Mouse (Mus musculus) cerebellum, postnatal 36 days (tissue): Measurements from ENCODE around the gene Col7a1.

Source experiments
- DNase-seq, 2 experiments: peaks; one replicate each; pipeline ENCODE4 v3.0.0; 2021 to 2022; ENCODE audit warnings: mixed read lengths in 2 of 2

The Col7a1 gene

DNA sequence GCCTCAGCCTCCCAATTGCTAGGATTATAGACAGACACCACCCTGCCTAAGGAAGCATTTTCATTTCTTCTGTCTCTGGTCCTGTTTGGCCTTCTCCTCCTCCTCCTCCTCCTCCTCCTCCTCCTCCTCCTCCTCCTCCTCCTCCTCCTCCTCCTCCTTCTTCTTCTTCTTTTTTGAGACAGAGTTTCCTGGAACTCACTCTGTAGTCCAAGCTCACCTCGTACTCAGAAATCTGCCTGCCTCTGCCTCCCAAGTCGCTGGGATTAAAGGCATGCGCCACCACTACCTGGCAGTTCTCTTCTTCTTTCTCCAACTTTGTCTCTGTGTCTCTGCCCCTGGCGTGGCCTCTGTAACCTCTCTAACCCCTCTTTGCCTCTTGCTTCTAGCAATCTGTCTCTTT, 32.3 kb downstream of the Col7a1 start, which contains the start of gene Ucn2:
TSS of gene Ucn2 (plus strand) at position 301 of the 400 bp plus-strand sequence.
- no peak for DNase-seq

- DNase-seq, result no peak
These were observed 34.4 kb downstream of the Col7a1 start for GRCm38 (mm10) chr9:108987704-108988350.

GRCm38 (mm10) chr9:108989802-108990461, 36.5 kb downstream of the Col7a1 start:
- no peak for DNase-seq

GRCm38 (mm10) chr9:108990462-108990820, 37.1 kb downstream of the Col7a1 start:
- no peak for DNase-seq

- peak; percentile 88 to 91 for DNase-seq
These were observed 38.2 kb downstream of the Col7a1 start, which contains the start of gene Pfkfb4 for GRCm38 (mm10) chr9:108991428-108992084. Pfkfb4 (plus strand) TSS chr9:108991778.

GRCm38 (mm10) chr9:108992085-108992469, 38.7 kb downstream of the Col7a1 start:
- no peak for DNase-seq

DNA sequence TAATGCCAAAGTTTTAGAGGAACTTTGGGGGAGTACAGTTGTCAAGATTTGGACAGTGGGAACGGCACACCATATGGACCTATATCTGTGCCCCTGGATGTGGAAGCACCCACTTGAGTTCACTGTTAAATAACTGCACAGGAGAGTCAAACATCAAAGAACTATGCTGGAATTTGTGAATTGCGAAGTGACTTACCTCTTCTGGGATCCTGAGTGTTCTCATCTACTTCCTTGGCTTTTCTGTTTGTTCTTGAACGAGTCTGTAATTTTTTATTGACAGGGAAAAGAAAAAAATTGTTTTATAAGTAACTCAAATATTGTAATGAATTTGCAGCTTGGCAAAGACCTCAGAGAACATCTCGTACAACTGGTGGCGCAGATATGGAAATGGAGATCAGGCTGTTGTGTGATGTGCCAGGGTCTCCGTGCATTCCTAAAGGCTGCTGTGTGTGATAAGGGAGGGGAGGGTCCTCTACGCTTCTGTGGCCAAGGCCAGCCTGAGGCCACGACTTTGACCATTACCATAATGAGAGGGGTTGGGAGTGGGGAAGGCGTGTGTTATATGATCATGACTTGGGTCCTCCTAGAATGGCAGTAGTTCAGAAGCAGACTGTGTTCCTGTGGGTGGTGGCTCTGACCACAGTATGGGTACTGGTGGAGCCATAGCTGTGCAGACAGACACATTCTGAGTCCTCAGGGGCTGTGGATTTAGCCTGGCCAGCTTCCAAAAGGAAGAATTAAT, 39.4 kb downstream of the Col7a1 start:
- no peak for DNase-seq

DNA sequence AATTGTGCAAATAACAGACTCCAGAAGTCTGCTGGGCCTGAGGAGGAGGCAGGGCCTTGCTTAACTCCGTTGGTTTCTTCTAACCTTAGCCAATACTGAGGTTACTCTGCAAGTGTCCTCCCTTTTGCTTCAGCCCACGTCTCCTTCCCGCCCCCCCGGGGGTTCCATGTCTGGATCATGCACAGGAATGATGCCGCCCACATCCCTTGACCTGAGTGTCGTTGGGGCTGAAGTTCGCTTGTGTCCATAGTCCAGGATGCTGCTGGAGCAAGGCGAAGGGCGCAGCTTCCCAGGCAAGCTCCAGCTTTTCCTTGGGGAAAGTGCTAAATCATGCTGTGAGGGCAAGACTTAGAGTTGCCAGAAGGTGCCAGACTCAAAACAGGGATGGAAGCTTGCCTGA, 43.0 kb downstream of the Col7a1 start:
- DNase-seq, result no peak

GRCm38 (mm10) chr9:108998287-108999166, 45.1 kb downstream of the Col7a1 start:
- no peak for DNase-seq

- peak; percentile 36 to 52 for DNase-seq
These were observed 45.8 kb downstream of the Col7a1 start for GRCm38 (mm10) chr9:108999167-108999526.

- peak; percentile 71 to 73 for DNase-seq
These were observed 47.3 kb downstream of the Col7a1 start for GRCm38 (mm10) chr9:109000726-109001125.

- DNase-seq, result peak; percentile 44 to 54
These were observed 49.8 kb downstream of the Col7a1 start for GRCm38 (mm10) chr9:109003201-109003600.

GRCm38 (mm10) chr9:109007025-109007780, 53.8 kb downstream of the Col7a1 start:
- no peak for DNase-seq

DNA sequence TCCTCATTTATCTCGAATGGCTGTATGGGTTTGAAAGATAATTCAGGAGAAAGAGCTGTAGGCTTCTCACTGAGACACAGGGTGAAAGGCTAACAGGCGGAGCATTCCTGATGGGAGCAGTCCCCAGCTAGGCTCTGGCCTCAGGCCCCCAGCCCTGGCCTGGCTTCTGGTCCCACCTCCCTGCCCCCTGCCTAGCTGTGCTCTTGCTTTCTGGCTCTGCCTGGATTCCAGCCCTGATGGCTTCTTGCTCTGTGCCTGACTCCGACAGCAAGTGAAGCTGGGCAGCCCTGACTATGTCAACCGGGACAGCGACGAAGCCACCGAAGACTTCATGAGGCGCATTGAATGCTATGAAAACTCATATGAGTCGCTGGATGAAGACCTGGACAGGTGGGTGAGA, 54.7 kb downstream of the Col7a1 start:
- no peak for DNase-seq

GRCm38 (mm10) chr9:109008994-109009635, 55.7 kb downstream of the Col7a1 start:
- DNase-seq, result no peak

- no peak for DNase-seq
These were observed 56.4 kb downstream of the Col7a1 start for GRCm38 (mm10) chr9:109009636-109010315.

- no peak for DNase-seq
These were observed 56.9 kb downstream of the Col7a1 start for GRCm38 (mm10) chr9:109010316-109010690.

DNA sequence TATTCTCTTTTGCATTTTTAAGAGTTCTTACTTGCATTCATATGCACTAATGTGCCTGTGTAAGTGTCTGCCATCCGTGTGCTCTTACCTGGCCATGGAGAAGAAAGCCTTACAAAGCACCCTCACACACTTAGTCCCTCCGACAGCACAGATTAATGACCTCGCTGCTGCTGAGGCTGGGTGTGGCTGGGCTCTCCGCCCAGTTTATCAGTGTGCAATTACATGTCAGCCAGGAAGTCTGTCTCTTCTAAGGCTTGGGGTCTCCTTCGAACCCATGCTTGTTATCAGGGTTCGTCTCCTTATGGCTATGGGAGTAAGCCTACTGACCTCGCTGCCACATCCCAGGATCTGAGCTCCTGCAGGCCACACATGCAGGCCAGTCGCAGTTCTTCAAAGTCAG, 62.0 kb downstream of the Col7a1 start:
- DNase-seq, result no peak

- DNase-seq, result no peak
These were observed 63.7 kb downstream of the Col7a1 start for GRCm38 (mm10) chr9:109016973-109017604.

DNA sequence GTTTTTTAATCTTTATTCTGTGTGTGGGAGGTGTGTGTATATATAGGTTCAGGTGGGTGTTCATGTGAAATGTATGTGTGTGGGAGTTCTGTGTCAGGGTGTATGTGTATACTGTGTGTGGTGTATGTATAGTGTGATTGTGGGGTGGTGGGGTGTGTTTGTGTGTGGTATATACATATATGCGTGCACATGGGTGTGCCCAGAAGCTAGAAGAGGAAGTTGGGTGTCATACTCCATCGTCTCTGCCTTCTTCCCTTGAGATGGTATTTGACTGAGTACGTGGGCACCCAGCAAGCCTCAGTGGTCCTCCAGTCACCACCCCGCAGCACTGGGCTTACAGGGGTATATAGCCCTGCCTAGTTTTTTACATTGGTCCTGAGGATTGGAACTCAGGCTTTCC, 68.0 kb downstream of the Col7a1 start:
- no peak for DNase-seq
